Mouse (Mus musculus) olfactory bulb, adult 2 months (tissue): ENCODE results near the gene Klhdc3.

Source experiments
- CTCF ChIP-seq: fragments of 200-500 bp; IDR thresholded peaks from 2 replicates; pipeline ENCODE4 v1.5.1; 2012; ENCODE audit warnings: low read depth, mild to moderate bottlenecking, low read length, moderate library complexity; ENCODE audit not compliant: insufficient read depth
- POLR2A ChIP-seq: fragments of 200-500 bp; IDR thresholded peaks from 2 replicates; pipeline ENCODE4 v1.6.1; 2012; ENCODE audit warnings: mild to moderate bottlenecking, low read depth, low read length, moderate library complexity; ENCODE audit not compliant: insufficient read depth

- TF ChIP-seq CTCF (no peak), POLR2A (no peak)
Measured at GRCm38 (mm10) chr17:46667712-46668111, 13.0 kb downstream of the Klhdc3 start.
